Mouse (Mus musculus) cerebellum, adult 11-12 months (tissue): ENCODE measurements at regions not wholly inside any gene's neighbourhood (a gene's known extent, or its start where the extent isn't known, plus 50 kb on each side); places are given as distances from the start of the nearest gene placed in this dataset.

ENCODE experiments used
- DNase-seq: peaks from one replicate; pipeline ENCODE4 v3.0.0; 2022

DNA sequence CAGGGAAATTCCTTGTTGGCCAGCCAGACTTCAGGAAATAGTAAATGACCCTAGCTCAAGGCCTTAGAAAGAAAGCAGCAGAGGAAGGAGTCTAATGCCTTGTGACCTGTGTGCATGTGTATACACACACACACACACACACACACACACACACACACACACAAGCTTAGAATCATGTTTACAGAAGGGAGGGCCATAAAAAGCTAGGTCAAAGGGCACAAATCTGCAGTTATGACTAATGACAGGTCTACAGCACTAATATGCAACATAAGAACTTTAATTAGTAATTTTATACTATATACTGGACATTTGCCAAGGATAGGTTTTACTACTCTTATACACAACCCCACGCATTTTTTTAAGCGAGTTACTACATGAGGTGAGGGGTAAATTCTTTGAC lies 149.4 kb downstream of the Nr2f2 start:
- no peak for DNase-seq

DNA sequence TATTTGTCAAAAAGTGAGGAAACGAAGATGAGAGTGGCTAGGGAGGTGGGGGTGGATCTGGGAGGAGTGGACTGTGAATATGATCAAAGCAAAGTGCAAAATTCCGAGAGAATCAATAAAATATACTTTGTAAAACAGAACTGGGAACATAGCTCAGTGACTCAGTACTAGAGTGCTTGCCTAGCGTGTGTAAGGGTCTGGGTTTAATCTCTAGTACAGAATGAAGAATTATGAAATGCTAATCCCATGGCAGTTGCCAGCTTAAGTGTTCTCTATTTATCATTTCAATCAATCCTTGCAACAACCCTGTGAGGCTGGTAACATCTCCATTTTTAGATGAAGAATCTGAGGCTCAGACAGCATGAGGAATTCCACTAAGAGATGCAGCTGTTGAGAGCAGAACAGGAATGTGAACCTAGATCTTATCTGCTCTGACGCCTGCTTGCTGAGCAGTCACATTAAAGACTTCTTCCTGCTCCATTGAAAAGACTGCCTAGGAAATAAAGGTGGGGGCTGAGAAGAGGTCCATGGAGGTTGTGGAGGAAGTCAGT lies 152.5 kb downstream of the Nr2f2 start:
- DNase-seq = no peak

DNA sequence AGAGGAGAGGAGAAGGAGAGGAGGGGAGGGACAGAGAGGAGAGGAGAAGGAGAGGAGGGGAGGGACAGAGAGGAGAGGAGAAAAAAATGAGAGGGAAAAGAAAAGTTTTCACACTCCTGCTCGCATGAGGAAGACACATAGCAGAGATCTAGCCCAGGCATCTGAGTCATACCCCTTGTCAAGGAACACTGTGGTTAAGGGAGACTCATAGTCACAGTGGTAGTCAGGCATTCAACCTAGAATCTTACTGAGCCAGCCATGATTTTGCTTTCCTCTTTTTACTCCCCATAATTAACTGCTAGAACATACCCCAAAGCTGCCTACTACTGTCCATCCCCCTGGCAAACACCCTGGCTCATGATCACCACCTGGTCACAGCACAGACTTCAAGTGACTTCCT lies 160.6 kb downstream of the Nr2f2 start:
- DNase-seq = no peak

DNA sequence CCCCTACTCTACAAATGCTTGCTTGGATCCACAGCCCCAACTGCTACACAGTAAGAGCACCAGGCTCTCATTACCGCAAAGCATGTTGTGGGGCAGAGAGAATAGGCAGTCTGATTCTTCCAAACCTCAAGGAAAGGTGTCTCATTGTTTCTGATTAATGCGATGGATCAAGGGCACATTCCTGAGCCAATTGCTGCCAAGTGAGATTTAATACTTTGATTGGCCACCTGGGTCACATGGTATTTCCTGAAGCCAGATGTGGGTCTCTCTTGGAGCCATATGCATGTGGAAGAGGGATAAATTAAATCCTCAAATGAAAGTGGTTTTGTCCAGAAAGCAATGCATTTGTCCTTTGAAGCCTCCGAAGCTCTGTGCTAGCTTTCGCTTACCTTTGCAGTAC lies 166.3 kb downstream of the Nr2f2 start:
- DNase-seq = no peak

DNA sequence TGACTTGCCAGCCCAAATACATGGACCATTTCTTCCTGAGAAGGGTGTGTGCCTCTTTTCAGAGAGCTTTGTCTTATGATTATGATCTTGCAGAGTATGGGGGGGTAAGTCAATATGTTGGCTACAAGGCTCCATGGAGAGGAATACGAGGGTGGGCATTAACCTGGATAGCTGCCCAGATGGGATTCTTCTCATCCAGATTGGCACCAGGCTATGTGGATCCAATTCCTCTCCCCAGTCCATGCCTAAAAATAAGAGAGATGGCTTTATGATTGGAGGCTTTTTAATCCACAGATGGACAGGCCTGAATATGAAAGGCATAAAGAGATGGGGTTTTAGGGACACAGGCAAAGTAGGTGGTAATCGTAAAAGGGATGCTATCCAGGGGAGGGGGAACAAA lies 187.6 kb downstream of the Nr2f2 start:
- DNase-seq = no peak

DNA sequence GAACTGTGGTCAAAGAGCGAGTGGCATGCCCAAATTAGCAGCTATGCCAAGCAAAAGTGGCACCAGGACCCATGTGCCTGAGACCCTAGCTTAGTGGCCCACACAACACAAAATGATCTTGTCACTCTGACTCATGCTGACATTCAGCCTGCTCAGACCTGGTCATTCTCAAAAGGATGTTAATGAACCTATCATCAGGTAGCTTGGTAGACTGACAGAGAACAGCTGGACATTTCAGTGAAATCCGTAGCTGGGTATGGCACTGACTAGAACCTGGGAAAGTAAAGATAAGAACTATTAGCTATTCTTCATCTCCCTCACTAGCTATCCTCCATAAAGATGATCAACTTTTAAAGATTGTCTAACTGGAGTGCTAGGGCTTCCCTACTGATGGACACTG lies 188.5 kb downstream of the Nr2f2 start:
- DNase-seq = no peak

DNA sequence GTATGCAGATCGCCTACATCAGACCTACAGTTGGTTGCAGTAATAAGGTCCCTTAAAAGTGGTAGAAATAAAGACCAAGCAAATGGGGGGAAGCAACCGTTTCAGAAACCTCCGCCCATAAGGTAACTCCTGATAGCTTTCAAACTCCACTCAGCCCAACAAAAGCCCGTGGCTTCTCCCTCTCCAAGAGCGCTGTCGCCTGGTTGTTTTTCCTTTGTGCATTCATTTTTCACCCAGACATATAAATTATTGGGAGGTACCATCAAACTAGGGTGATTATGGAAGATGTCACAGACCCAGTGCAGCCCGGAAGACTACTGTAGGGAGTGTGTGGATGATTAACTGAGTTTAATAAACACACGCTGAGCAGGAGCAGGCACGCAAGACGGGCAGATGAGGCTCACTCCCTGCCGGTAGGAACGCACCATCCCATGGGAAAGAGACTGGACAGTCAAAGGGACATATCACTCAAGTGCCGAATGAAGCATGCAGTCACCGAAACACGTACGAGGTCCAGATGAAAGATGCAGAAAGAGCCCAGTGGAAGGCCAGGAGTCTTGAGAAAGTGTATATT lies 189.8 kb downstream of the Nr2f2 start:
- no peak for DNase-seq

DNA sequence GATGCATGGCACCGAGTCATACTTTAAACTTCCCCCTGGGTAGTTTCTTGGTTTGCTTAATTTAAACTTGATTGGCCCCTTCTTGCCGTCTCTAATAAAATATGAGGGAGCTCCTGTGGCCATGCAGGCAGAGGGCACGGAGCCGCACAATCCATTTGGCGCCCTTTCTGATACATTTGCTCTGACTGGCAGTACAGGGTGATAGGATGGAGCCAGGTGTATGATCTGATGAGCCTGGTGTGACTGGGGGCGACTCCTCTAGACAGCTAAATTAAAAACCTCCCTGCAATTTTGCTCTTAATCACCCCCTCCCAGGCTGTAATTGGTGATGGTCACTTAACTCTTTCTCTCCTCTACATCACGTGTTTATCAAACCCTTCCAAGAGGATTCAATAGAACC lies 190.4 kb downstream of the Nr2f2 start:
- DNase-seq = no peak

DNA sequence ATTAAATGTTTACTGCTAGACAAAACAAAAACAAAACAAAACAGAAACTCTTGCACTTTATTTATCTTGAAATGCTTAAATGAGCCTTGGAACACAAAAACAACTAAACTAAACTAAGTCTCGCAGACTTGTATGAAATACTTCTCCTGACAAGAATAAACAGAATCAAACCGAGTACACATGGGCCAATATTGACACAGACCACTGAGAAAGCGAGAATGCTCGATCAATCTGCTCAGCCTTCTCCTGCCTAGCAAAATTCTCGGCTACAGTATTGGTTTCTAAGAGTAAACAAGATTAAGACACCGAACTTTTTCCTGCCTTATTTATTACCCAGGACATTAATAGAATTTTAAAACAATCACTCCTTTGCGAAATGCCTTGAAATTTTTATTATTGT lies 194.1 kb downstream of the Nr2f2 start:
- no peak for DNase-seq

DNA sequence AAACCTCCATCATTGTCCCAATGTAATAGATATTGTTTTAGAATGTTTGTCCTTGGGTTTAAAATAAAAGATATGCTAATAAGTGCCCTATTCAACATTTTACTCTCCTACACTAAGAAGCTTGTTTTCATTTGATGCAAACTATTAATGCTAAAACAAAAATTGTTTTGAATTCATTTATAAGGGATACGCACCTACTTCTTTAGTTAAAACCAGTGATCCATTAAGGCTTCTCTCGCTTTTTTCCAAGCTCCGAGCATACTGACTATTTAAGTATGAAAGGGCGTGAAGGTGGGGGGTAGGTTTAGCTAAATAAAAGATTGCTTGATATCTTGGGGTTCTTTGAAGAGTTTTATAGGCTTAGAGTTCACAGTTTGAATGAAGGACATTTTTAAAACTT lies 195.1 kb downstream of the Nr2f2 start:
- no peak for DNase-seq

DNA sequence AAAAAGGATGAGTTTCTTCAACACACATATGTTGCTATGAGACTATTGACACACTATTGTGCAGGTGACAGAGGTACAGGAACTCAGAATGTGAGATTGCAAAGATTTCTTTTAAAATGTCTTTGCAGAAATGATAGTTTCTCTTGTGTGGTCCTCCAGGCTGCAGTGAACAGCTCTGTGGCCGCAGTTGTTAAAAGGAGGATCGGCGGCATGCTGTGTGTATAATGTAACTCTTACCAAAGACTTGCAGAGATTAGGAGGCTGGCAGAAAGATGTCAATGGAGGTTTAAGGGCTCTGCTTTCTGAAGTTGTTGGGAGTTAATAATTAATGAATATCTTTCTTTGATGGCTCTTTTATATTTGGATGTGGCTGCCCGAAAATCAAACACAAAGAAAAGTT lies 198.5 kb downstream of the Nr2f2 start:
- DNase-seq = no peak

DNA sequence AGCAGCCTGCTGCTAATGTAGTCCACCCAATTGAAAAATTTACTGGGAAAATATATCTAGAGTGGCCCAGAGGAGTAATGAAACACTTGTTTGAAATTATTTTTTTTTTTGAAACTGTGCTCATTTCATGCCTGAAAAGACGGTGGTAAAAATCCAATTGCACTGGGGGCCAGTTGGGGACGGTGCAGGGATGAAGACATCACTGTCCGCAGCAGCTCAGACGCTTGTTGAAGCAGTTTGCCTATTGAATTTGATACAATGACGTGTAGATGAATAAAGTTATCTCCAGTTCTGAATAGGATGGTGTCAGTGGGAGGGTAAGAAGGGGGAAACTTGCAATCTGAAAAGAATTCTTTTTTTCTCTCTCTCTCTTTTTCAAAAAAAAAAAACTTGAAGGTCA lies 200.5 kb downstream of the Nr2f2 start:
- no peak for DNase-seq

DNA sequence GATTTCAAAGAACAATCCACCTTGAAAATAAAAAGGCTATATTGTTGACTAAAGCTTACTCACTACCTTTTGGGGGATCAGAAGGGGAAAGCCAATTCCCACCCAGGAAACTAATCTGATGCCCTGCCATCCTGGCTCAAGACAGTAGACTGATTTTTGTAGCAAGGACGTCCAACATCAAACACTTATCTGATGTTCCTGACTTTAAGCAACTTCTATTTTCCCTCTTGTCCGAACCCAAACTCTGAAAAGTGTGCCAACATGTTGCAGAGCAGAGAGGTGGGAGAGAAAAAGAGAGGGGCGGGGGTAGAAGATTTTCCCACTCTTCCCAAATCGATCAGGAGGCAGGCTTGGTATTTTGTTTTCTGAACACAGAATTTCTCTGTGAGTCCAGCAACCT lies 201.0 kb downstream of the Nr2f2 start:
- no peak for DNase-seq

DNA sequence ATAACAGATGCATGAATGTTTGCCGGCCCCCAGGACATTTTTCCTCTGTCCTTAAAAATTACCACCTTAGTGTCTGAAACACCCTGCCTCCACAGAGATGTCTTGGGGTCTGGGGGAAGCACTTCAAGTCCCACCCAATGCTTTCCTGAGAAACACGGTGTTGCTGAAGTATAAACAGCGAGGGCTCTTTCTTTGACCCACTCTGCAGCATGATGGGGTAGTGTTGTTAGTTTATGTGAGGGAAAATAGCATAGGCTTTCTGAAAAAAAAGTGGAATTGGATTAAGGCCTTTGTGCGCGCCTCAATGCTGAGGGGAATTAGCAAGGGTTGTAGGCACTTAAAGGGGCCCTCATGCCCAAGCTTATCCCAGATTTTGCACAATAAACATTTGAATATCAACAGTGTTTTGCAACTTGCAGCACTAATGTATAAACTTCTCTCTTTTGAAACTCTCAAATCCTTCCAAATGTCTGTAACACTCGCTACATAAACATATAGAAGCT lies 201.8 kb downstream of the Nr2f2 start:
- DNase-seq = no peak

DNA sequence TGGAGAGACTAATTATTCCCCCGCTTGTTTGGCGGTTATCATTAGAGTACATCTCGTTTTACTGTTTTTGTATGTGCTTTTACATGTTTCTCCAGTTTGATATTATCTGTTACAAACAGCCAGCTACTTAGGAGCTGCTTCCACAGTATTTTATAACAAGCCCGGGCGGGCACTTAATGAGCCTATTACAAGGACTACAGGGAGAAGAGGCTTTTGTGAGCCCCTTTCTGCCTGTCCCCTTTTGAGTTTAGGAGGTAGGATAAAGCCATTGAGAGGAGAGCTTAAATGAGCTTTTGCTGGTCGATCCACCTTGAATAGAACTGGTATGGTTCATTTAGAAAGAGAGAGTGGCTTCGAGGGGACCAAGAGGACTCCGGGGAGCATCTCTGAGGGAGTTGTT lies 208.0 kb downstream of the Nr2f2 start:
- DNase-seq = no peak

DNA sequence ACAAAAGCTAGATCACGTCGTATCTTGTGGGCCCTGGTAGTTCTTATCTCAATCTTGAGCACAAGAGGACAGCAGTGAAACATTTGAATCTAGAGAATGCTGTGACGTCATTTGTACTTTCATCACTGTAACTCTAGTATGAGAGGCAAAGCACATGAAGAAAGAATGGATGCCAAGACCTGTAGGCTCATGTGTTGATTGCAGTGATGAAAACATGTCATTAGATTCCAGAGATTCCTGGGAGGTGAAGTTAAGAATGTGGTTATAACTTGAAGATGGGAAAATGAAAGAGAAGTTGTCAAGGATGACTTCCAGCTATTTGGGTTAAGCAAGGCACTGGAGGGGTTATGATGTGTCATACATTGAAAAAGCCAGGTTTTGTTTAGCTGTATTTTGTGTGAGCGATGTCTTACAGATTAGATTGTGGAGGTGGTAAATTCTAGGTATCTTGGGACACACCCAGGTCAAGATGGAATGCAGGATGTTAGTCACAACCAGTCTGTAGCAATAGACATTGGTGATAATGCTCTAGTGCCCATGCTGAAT lies 221.7 kb downstream of the Nr2f2 start:
- no peak for DNase-seq

DNA sequence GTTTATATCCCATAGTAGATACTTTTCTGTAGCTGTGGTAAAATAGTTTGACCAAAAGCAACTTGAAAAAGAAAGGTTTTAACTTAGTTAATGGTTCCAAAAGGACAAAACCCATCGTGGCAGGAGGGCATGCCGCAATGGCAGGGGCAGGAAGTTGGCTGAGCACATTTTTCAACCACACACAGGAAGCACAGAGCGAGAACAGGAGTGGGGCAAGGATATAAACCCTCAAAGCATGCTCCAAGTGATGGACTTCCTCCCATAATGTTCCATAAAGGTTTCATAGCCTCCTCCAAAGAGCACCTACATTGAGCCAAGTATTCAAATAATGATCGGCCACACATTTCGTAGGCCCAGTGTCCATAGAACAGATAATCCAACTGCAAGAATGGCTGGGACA lies 229.7 kb downstream of the Nr2f2 start:
- no peak for DNase-seq

DNA sequence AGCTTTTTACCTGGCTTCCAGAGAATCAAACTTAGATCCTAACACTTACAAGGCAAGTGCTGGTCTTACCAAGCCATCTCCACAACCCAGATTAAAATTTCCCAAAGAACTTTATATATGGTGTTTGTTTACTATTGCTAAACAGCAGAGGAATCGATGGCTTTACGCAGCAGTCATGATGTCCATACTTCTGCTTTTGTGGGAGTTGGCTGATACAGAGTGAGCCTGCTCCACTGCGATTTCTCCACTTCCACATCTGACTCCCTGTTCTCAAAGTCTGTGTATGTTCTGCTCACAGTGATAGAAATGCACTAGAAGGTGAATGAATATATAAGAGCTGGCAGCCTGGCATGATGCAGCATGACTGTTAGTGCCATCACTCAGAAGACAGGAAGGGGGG lies 231.1 kb downstream of the Nr2f2 start:
- no peak for DNase-seq

DNA sequence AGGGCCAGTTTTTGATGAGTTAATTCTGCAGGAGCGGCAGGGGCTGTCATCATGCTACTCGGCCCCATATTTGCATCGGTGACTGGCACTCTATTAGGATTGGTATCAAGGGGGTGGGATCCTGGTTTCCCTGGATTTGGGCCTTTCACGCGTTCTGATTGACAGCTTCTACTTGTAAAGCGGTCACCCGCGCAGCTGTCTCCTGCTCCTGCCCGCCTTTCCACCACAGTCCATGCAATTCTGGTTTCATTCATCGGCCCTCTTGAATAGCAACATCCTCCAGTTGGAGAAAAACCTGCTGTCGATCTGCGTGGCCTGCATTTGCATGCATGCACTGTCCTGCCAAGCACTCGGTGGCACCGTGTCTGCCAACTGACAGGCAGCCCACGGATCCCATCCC lies 236.6 kb downstream of the Nr2f2 start:
- no peak for DNase-seq

DNA sequence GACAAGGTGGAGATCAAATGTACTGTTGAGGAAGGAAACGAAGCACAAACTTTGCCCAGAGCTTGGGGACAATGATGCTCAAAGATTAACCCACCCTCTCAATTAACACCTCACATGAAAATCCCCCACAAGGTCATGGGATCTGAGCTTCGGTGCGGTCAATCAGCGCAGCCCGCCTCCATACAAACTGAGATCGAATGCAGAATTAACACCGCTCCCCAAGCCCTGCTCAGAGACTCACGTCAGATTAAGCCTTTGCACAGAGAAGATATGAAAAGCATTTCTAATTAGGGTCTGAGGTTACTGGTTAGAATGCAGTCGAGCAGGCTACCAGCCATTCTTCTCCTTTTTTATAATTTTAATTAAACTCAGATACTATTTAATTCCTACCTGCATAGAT lies 243.7 kb downstream of the Nr2f2 start:
- no peak for DNase-seq

DNA sequence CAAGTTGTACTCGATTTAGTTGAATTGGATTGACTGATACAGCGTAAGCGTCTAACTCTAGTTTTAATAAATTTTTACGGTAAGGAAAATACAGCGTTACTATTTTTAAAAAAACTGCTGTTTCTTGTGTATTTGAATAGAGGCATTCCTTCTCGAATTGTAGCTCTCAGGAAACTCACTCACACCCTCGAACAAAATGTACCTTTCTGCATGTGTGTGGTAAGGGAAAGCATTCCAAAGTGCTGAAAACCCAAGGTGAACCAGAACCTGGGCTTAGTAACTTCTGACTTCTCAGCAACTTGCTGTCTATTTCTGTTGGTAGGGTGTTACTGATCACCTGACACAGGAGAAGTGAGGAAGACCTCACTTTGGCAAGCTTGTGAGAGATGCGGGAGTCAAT lies 247.0 kb downstream of the Nr2f2 start:
- no peak for DNase-seq

DNA sequence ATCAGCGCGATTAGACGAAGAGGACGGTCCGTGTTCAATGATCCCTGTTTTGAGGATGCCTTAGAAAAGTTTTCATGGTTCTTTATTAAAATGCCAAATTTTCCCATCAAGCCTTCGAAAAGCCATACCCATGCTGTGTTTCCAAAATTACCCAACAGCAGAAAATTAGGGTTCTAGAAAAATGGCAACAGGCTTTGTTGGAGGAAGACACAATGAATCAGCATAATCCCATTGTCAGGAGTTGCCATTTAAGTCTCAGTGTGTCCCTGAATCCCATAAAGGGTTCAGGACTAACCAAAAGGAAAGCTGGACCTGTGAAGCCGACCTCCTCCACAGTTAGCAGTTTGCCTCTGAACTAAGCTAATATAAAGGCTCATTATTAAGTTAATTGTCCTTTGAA lies 247.6 kb downstream of the Nr2f2 start:
- no peak for DNase-seq

DNA sequence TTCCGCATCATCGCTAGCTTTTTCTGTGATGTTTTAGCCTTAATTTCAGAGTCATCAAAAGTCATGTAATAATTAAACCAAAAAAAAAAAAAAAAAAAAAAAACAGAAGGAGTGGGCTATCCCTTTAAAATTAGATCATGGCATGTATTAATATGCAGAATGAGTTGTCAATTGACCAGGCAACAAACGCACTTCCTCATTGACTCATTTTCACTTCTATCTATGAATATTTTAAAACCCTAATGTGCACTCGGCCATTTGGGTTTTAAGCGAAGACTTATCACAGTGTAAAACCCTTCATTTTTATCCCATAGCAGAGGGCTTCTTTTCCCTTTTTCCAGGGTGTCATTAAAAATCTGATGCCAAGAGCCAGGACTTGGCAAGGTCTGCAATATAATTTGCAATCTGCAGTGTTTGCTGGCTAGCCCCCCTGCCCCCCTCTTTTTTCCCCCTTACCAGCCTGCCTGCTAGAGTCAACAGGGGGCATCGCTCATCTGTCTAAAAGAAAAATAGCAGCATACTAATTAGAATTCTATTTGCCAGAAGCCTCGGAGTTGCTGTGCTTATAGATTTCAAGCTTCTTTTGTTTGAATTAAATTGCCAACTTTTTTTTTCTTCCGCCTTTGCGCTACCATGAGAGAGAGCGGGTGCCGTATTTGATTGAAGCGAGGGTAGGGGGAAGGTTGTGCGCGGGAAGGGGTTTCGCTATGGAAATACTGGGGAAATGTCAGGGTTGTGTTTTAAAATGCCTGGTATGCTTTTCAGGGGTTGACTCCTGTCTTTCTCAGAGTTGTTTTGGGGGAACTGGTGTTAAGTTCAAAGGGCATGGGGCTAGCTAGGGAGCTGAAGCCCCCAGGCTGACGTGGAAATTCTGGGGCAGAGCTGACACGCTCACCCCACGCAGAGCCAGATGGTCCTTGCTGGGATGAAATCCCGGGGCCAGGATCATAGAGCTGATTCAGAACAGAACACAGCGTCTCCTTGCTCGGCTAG lies 248.3 kb downstream of the Nr2f2 start:
- DNase-seq = no peak

DNA sequence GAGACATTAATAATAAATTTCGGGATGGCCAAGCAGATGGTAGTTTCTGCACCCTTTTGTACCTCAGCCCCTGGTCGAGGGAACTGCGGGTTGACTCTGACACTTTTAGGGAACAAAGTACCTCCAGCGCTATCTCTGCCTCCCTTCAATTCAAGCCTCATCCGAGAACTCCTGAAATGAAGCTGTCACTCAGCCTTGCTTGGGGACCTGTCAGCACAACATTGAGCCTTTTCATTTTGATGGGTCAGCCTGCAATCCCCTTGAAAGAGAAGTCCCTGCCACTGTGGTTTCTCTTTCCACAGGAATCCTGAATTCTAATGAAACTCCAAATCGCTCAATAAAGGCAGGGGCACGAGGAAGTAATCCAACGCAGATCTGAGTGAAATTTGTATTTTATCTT lies 257.5 kb downstream of the Nr2f2 start:
- no peak for DNase-seq
